Mouse (Mus musculus): ENCODE results near the gene Slco1a5. TPM values are rescaled to one million over a fixed set of nuclear protein-coding genes. Genes with fewer than 3 reads are reported as not detected.

Slco1a5 gene
- polyA plus RNA-seq, 1 experiment from 2014 or later, result not detected

Other genes starting within 250 kb of the Slco1a5 start
- gene Slco1a6, start 114.5 kb downstream of the Slco1a5 start, polyA plus RNA-seq (2015; fragmentation: Nextera tagmentation; extraction: Ambion mirVana), result 0.10 TPM in 1 of 2 replicates, not detected in the other
- not detected in 2 replicates for gene Iapp, start 24.6 kb downstream of the Slco1a5 start, polyA plus RNA-seq (2015; fragmentation: Nextera tagmentation; extraction: Ambion mirVana)
- gene Pyroxd1, start 22.7 kb upstream of the Slco1a5 start, polyA plus RNA-seq (2015; fragmentation: Nextera tagmentation; extraction: Ambion mirVana), result 21.5 and 23.2 TPM in 2 replicates
- 27.1 and 29.7 TPM in 2 replicates for gene Recql, start 64.1 kb upstream of the Slco1a5 start, polyA plus RNA-seq (2015; fragmentation: Nextera tagmentation; extraction: Ambion mirVana)
- gene Golt1b, start 64.2 kb upstream of the Slco1a5 start, polyA plus RNA-seq (2015; fragmentation: Nextera tagmentation; extraction: Ambion mirVana), result 84.1 and 87.5 TPM in 2 replicates
- 0.72 and 0.78 TPM in 2 replicates for gene Spx, start 90.5 kb upstream of the Slco1a5 start, polyA plus RNA-seq (2015; fragmentation: Nextera tagmentation; extraction: Ambion mirVana)
- not detected in 2 replicates for gene Gys2, start 150.1 kb upstream of the Slco1a5 start, polyA plus RNA-seq (2015; fragmentation: Nextera tagmentation; extraction: Ambion mirVana)
- 522 and 568 TPM in 2 replicates for gene Ldhb, start 185.0 kb upstream of the Slco1a5 start, polyA plus RNA-seq (2015; fragmentation: Nextera tagmentation; extraction: Ambion mirVana)
- 9.9 and 11.0 TPM in 2 replicates for gene Kcnj8, start 248.6 kb upstream of the Slco1a5 start, polyA plus RNA-seq (2015; fragmentation: Nextera tagmentation; extraction: Ambion mirVana)

Measured in neural tube, embryonic 13.5 days (tissue).